Mouse (Mus musculus): ENCODE measurements at regions not wholly inside any gene's neighbourhood (a gene's known extent, or its start where the extent isn't known, plus 50 kb on each side); places are given as distances from the start of the nearest gene placed in this dataset.

DNA sequence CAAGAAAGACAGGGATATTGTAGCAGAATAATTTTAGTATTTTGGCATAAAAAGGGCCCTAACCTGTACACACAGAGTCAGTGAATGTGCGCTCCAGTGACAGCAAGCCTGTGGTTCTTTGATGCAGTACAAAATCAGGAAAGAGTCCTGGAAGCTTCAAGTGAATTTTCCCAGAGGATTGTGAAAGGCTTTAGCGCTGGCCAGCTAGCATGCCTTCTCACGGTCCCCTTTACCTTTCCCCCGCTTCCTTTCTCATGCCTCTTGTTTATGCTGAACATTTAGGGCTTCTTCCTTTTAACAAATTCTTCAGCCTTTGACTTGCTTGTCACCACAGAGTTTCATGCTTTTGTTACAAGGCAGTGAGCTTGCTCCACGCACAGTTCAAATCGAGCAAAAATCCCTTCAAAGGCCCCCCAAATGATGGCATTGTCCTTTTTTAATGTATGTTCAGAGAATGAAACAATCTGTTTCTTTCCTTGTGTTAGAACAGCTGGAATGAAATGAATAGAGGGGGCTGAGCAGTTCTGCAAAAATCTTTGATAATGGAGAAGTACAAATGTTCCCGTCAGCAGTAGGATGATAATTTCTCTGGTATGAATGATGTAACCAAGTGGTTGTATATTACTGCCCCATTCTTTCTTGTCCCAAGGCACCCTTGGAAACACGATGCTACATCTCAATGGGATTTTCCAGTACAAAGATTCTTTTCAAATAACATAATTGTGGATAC lies 576.3 kb upstream of the Zeb2 start:
- no peak for TF ChIP-seq CTCF (IDR thresholded peaks at IDR 0.05)
- no peak for TF ChIP-seq EP300 (IDR thresholded peaks at IDR 0.05)

Measured in lung, postnatal 0 days (tissue).